Comparison of ENCODE assay signal across 11 mouse cellular contexts in the genomic region with DNA sequence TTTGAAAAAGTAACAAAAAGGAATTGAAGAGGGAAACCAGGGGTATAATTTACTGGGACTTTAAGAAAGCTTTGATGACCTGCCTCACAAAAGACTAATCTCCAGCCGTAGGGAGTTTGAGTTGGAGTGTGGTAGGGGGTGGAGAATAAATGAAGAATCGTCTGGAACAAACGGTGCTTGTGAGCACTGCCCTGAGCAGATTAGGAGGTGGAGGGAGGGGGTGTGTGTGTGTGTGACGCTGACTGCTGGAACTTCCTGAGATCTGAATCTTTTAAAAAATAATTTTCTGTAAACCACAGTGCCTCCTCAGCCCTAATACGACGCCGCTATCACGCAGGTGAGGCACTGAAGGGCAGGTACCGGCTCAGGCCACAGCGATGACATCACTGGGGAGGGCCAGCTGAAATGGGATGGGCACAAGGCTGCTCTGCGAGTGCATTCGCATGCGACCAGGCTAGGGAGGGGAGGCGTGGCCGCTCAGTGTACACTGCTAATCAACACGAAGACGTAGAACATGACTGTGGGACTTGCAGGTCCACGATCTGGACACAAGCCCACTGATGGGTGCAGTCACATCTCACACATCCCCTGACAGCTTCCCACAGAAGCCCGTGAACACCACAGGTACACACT.
DNase-seq lines count a peak whose midpoint lies in the region; ATAC-seq and TF ChIP-seq lines count a peak whose summit lies in the region.
"Had no signal": no experiment of that assay in that cellular context is flagged by ENCODE, and none has a peak within 500 bp of the region (broad histone marks: within the 10 kb centered on the region; RNA-seq: fewer than 3 reads in every experiment).

No protein-coding gene starts in this region.

- peaks cover 16% of the 10 kb centered on the region for H3K4me1 ChIP-seq in heart, embryonic 12.5 days (replicated peaks)
- peaks cover 10% of the 10 kb centered on the region for H3K4me1 ChIP-seq in heart, embryonic 10.5 days
- H3K4me1 ChIP-seq in limb, embryonic 10.5 days: peaks cover 45% of the 10 kb centered on the region

- H3K27me3 ChIP-seq in heart, embryonic 12.5 days (replicated peaks): peaks cover 11% of the 10 kb centered on the region; the same call in 1 of the 2 replicates
- peaks cover 14% of the 10 kb centered on the region; the same call in 1 of the 2 replicates for H3K27me3 ChIP-seq in heart, embryonic 10.5 days (ENCODE audit: insufficient read depth, poor library complexity, severe bottlenecking)
- peaks cover 28% of the 10 kb centered on the region for H3K27me3 ChIP-seq in limb, embryonic 10.5 days (ENCODE audit: low read depth, poor library complexity, severe bottlenecking)
- H3K27me3 ChIP-seq: neural tube, embryonic 12.5 days had no signal

- DNase-seq in heart, embryonic 10.5 days (ENCODE audit: low spot score): no peak
- DNase-seq in retina, postnatal 1 day: peak; percentile 53
- no peak for DNase-seq in retina, embryonic 14.5 days (ENCODE audit: low spot score)
- DNase-seq in limb, embryonic 10.5 days (ENCODE audit: low spot score): no peak
- DNase-seq in frontal cortex, adult 2 months (ENCODE audit: extremely low spot score in 1 of 2, low spot score in 1 of 2): no peak
- no peak for DNase-seq in frontal cortex, postnatal 10 days (ENCODE audit: low spot score in 2 of 2)
- DNase-seq in layer of hippocampus, adult 2 months (ENCODE audit: low spot score in 2 of 2): no peak
- DNase-seq: heart, postnatal 4 days; lung, adult 2 months had no signal

- H3K4me2 ChIP-seq in heart, embryonic 12.5 days: peak overlapping the region; percentile 50
- H3K4me2 ChIP-seq: neural tube, embryonic 12.5 days had no signal

- WGBS in heart, embryonic 12.5 days: 38% methylated on average over 19 of the region's 19 CpGs
- WGBS in heart, embryonic 10.5 days: 40% methylated on average over 19 of the region's 19 CpGs
- WGBS in limb, embryonic 10.5 days: 47% methylated on average over 19 of the region's 19 CpGs

- TF ChIP-seq CTCF in layer of hippocampus, adult 2 months (conservative IDR thresholded peaks at IDR 0.05): no peak

- peak; percentile 11; the same call in 1 of the 2 replicates for ATAC-seq in heart, embryonic 12.5 days (ENCODE audit: insufficient number of reproducible peaks, low FRiP score)

- no peak overlapping the region for H3K9ac ChIP-seq in heart, embryonic 12.5 days
- H3K9ac ChIP-seq: neural tube, embryonic 12.5 days had no signal

- H3K4me3 ChIP-seq in heart, embryonic 12.5 days: no peak overlapping the region
- H3K4me3 ChIP-seq in heart, embryonic 10.5 days: no peak overlapping the region
- no peak overlapping the region for H3K4me3 ChIP-seq in limb, embryonic 10.5 days
- no peak overlapping the region for H3K4me3 ChIP-seq in layer of hippocampus, adult 2 months
- H3K4me3 ChIP-seq: neural tube, embryonic 12.5 days had no signal

- H3K9me3 ChIP-seq in heart, embryonic 12.5 days (replicated peaks): no peaks in the 10 kb centered on the region
- no peaks in the 10 kb centered on the region for H3K9me3 ChIP-seq in heart, embryonic 10.5 days
- H3K9me3 ChIP-seq in limb, embryonic 10.5 days (replicated peaks): no peaks in the 10 kb centered on the region
- H3K9me3 ChIP-seq: neural tube, embryonic 12.5 days had no signal

- no peak overlapping the region for H3K27ac ChIP-seq in heart, embryonic 12.5 days (ENCODE audit: poor library complexity, severe bottlenecking)
- no peak overlapping the region for H3K27ac ChIP-seq in heart, embryonic 10.5 days
- 0 out of 2 replicates have a peak overlapping the region, but pooled peaks have one; percentile 8 for H3K27ac ChIP-seq in limb, embryonic 10.5 days
- no peak overlapping the region for H3K27ac ChIP-seq in layer of hippocampus, adult 2 months
- H3K27ac ChIP-seq: neural tube, embryonic 12.5 days had no signal

- no peaks in the 10 kb centered on the region for H3K36me3 ChIP-seq in heart, embryonic 12.5 days
- no peaks in the 10 kb centered on the region for H3K36me3 ChIP-seq in heart, embryonic 10.5 days
- H3K36me3 ChIP-seq in limb, embryonic 10.5 days: no peaks in the 10 kb centered on the region
- H3K36me3 ChIP-seq: neural tube, embryonic 12.5 days had no signal
